Mouse (Mus musculus) hindbrain, embryonic 15.5 days (tissue): ENCODE results near the gene Hcfc2. TPM values are rescaled to one million over a fixed set of nuclear protein-coding genes. Genes with fewer than 3 reads are reported as not detected.

Experiments used
- ATAC-seq: fragments of 200-750 bp; cut with Nextera tagmentation; 2 replicates; pipeline ENCODE4 v1.8.0; 2017; ENCODE audit warnings: low read depth, moderate number of reproducible peaks, moderate TSS enrichment; ENCODE audit not compliant: low FRiP score
- H3K27ac ChIP-seq: fragments of 300-500 bp; sonication (generic); replicated peaks from 2 replicates; pipeline ENCODE4 v1.5.1; 2015; ENCODE audit warnings: mild to moderate bottlenecking, inconsistent platforms
- H3K27me3 ChIP-seq: fragments of 300-500 bp; sonication (generic); 2 replicates; pipeline ENCODE4 v1.6.1; 2015; ENCODE audit warnings: control low read depth, inconsistent platforms
- H3K36me3 ChIP-seq: fragments of 300-500 bp; sonication (generic); 2 replicates; pipeline ENCODE4 v1.6.1; 2015; ENCODE audit warnings: control low read depth, inconsistent platforms
- H3K4me1 ChIP-seq: fragments of 300-500 bp; sonication (generic); replicated peaks from 2 replicates; pipeline ENCODE4 v1.6.1; 2015; ENCODE audit warnings: control low read depth, inconsistent platforms
- H3K4me2 ChIP-seq: fragments of 300-500 bp; sonication (generic); 2 replicates; pipeline ENCODE4 v1.6.1; 2015; ENCODE audit warnings: moderate library complexity, mild to moderate bottlenecking, inconsistent platforms
- H3K4me3 ChIP-seq: fragments of 300-500 bp; sonication (generic); 2 replicates; pipeline ENCODE4 v1.5.1; 2015; ENCODE audit warnings: mild to moderate bottlenecking, inconsistent platforms
- H3K9ac ChIP-seq: fragments of 300-500 bp; sonication (generic); 2 replicates; pipeline ENCODE4 v1.6.1; 2015; ENCODE audit warnings: inconsistent platforms
- H3K9me3 ChIP-seq: fragments of 300-500 bp; sonication (generic); 2 replicates; pipeline ENCODE4 v1.6.1; 2016; ENCODE audit warnings: control low read depth, inconsistent platforms
- WGBS: fragments of 180-500 bp; shearing (Covaris S2); methylation state at CpG from one replicate; pipeline ENCODE4 v1.1.7; 2015; 5-methylcytosine and 5-hydroxymethylcytosine counted together
- polyA plus RNA-seq: library from polyadenylated mRNA; unstranded; fragments of >200 nt; fragmentation: Nextera tagmentation; extraction: Ambion mirVana; gene quantifications from 2 replicates; pipeline ENCODE4 v1.2.1, GENCODE M21; 2015

Gene Hcfc2
- 35.9 and 37.3 TPM in 2 replicates for polyA plus RNA-seq

GRCm38 (mm10) chr10:82695956-82696355, at the start of gene Hcfc2:
Gene Hcfc2 (plus strand): TSS chr10:82696160.
- 83% methylated on average over 5 of the region's 5 CpGs for WGBS
- Histone ChIP-seq H3K4me1 (peaks cover 17% of the 10 kb centered on the region), H3K4me3 (no peak within 1 kb of the TSS), H3K27ac (no peak within 1 kb of the TSS), H3K27me3 (no peaks in the 10 kb centered on the region), H3K9me3 (no peaks in the 10 kb centered on the region), H3K9ac (no peak within 1 kb of the TSS), H3K36me3 (no peaks in the 10 kb centered on the region), H3K4me2 (no peak within 1 kb of the TSS)
- no peak for ATAC-seq

- no peak for ATAC-seq
- Histone ChIP-seq H3K36me3 (peaks cover 62% of the 10 kb centered on the region), H3K4me1 (no peaks in the 10 kb centered on the region), H3K27ac (no peak overlapping the region), H3K4me3 (no peak overlapping the region), H3K9me3 (no peaks in the 10 kb centered on the region), H3K27me3 (no peaks in the 10 kb centered on the region), H3K9ac (no peak overlapping the region), H3K4me2 (no peak overlapping the region)
- WGBS: 96% methylated on average over 17 of the region's 17 CpGs
These were observed 48.7 kb upstream of the Hcfc2 start for GRCm38 (mm10) chr10:82647205-82647811.

GRCm38 (mm10) chr10:82651221-82651620, 44.7 kb upstream of the Hcfc2 start:
- H3K9ac ChIP-seq: no peak overlapping the region
- no peak for ATAC-seq
- 85% methylated on average over 5 of the region's 5 CpGs for WGBS
- H3K27me3 ChIP-seq: no peaks in the 10 kb centered on the region
- H3K4me3 ChIP-seq: no peak overlapping the region
- no peak overlapping the region for H3K27ac ChIP-seq
- no peak overlapping the region for H3K4me2 ChIP-seq
- H3K36me3 ChIP-seq: peaks cover 28% of the 10 kb centered on the region
- no peaks in the 10 kb centered on the region for H3K9me3 ChIP-seq
- H3K4me1 ChIP-seq: no peaks in the 10 kb centered on the region

GRCm38 (mm10) chr10:82652625-82653024, 43.3 kb upstream of the Hcfc2 start:
- no peak overlapping the region for H3K4me3 ChIP-seq
- no peaks in the 10 kb centered on the region for H3K4me1 ChIP-seq
- H3K9ac ChIP-seq: no peak overlapping the region
- H3K9me3 ChIP-seq: no peaks in the 10 kb centered on the region
- H3K4me2 ChIP-seq: no peak overlapping the region
- H3K27me3 ChIP-seq: no peaks in the 10 kb centered on the region
- H3K36me3 ChIP-seq: peaks cover 17% of the 10 kb centered on the region
- WGBS: 76% methylated on average over 5 of the region's 5 CpGs
- H3K27ac ChIP-seq: no peak overlapping the region
- ATAC-seq: no peak

- 72% methylated on average over 3 of the region's 3 CpGs for WGBS
- Histone ChIP-seq H3K4me2 (no peak overlapping the region), H3K9me3 (no peaks in the 10 kb centered on the region), H3K4me1 (no peaks in the 10 kb centered on the region), H3K27ac (no peak overlapping the region), H3K36me3 (peaks cover 11% of the 10 kb centered on the region), H3K4me3 (no peak overlapping the region), H3K9ac (no peak overlapping the region), H3K27me3 (no peaks in the 10 kb centered on the region)
- ATAC-seq: no peak
These were observed 41.4 kb upstream of the Hcfc2 start for GRCm38 (mm10) chr10:82654581-82654980.

GRCm38 (mm10) chr10:82661820-82662219, 34.1 kb upstream of the Hcfc2 start:
- Histone ChIP-seq H3K9me3 (no peaks in the 10 kb centered on the region), H3K4me3 (no peak overlapping the region), H3K4me1 (peaks cover 3% of the 10 kb centered on the region), H3K27me3 (no peaks in the 10 kb centered on the region), H3K4me2 (no peak overlapping the region), H3K9ac (no peak overlapping the region), H3K36me3 (no peaks in the 10 kb centered on the region), H3K27ac (no peak overlapping the region)
- 81% methylated on average over 8 of the region's 8 CpGs for WGBS
- no peak for ATAC-seq

- Histone ChIP-seq H3K36me3 (no peaks in the 10 kb centered on the region), H3K27me3 (no peaks in the 10 kb centered on the region), H3K4me3 (no peak overlapping the region), H3K4me2 (no peak overlapping the region), H3K9me3 (no peaks in the 10 kb centered on the region), H3K4me1 (peaks cover 4% of the 10 kb centered on the region), H3K9ac (no peak overlapping the region), H3K27ac (no peak overlapping the region)
- ATAC-seq: peak; percentile 51; the same call in 1 of the 2 replicates
- 81% methylated on average over 14 of the region's 14 CpGs for WGBS
These were observed 33.5 kb upstream of the Hcfc2 start for GRCm38 (mm10) chr10:82662267-82662990.

- no peak overlapping the region for H3K9ac ChIP-seq
- H3K4me2 ChIP-seq: no peak overlapping the region
- no peak for ATAC-seq
- H3K36me3 ChIP-seq: no peaks in the 10 kb centered on the region
- no peak overlapping the region for H3K4me3 ChIP-seq
- WGBS: 85% methylated on average over 2 of the region's 2 CpGs
- H3K9me3 ChIP-seq: no peaks in the 10 kb centered on the region
- no peaks in the 10 kb centered on the region for H3K27me3 ChIP-seq
- H3K27ac ChIP-seq: no peak overlapping the region
- H3K4me1 ChIP-seq: peaks cover 4% of the 10 kb centered on the region
These were observed 32.7 kb upstream of the Hcfc2 start for GRCm38 (mm10) chr10:82663289-82663688.

- no peaks in the 10 kb centered on the region for H3K36me3 ChIP-seq
- H3K27me3 ChIP-seq: no peaks in the 10 kb centered on the region
- H3K9me3 ChIP-seq: no peaks in the 10 kb centered on the region
- peaks cover 4% of the 10 kb centered on the region for H3K4me1 ChIP-seq
- 63% methylated on average over 3 of the region's 3 CpGs for WGBS
- no peak overlapping the region for H3K9ac ChIP-seq
- no peak overlapping the region for H3K27ac ChIP-seq
- no peak for ATAC-seq
- H3K4me3 ChIP-seq: no peak overlapping the region
- no peak overlapping the region for H3K4me2 ChIP-seq
These were observed 30.0 kb upstream of the Hcfc2 start for GRCm38 (mm10) chr10:82665951-82666350.

- Histone ChIP-seq H3K9me3 (no peaks in the 10 kb centered on the region), H3K4me1 (peaks cover 4% of the 10 kb centered on the region), H3K27ac (no peak overlapping the region), H3K4me3 (no peak overlapping the region), H3K4me2 (peak overlapping the region; percentile 46), H3K9ac (no peak overlapping the region), H3K36me3 (no peaks in the 10 kb centered on the region), H3K27me3 (no peaks in the 10 kb centered on the region)
- WGBS: 22% methylated on average over 22 of the region's 22 CpGs
- peak; percentile 90 for ATAC-seq
These were observed 29.3 kb upstream of the Hcfc2 start for GRCm38 (mm10) chr10:82666436-82667234.

- 62% methylated on average over 6 of the region's 6 CpGs for WGBS
- peaks cover 4% of the 10 kb centered on the region for H3K4me1 ChIP-seq
- ATAC-seq: no peak
- H3K27ac ChIP-seq: no peak overlapping the region
- H3K4me2 ChIP-seq: no peak overlapping the region
- H3K27me3 ChIP-seq: no peaks in the 10 kb centered on the region
- no peak overlapping the region for H3K9ac ChIP-seq
- no peaks in the 10 kb centered on the region for H3K9me3 ChIP-seq
- no peak overlapping the region for H3K4me3 ChIP-seq
- H3K36me3 ChIP-seq: no peaks in the 10 kb centered on the region
These were observed 25.8 kb upstream of the Hcfc2 start for GRCm38 (mm10) chr10:82670205-82670604.

GRCm38 (mm10) chr10:82676949-82677348, 19.0 kb upstream of the Hcfc2 start:
- 0 out of 2 replicates have a peak, but pooled peaks have one; percentile 15 for ATAC-seq

More at GRCm38 (mm10) chr10:82676949-82677348, 19.0 kb upstream of the Hcfc2 start:
- H3K4me2 ChIP-seq: no peak overlapping the region
- H3K9ac ChIP-seq: no peak overlapping the region
- H3K9me3 ChIP-seq: no peaks in the 10 kb centered on the region
- no peaks in the 10 kb centered on the region for H3K27me3 ChIP-seq
- no peak overlapping the region for H3K27ac ChIP-seq
- WGBS: 77% methylated on average over 6 of the region's 6 CpGs
- H3K4me3 ChIP-seq: no peak overlapping the region
- H3K36me3 ChIP-seq: no peaks in the 10 kb centered on the region
- H3K4me1 ChIP-seq: no peaks in the 10 kb centered on the region
